In the genomic region with DNA sequence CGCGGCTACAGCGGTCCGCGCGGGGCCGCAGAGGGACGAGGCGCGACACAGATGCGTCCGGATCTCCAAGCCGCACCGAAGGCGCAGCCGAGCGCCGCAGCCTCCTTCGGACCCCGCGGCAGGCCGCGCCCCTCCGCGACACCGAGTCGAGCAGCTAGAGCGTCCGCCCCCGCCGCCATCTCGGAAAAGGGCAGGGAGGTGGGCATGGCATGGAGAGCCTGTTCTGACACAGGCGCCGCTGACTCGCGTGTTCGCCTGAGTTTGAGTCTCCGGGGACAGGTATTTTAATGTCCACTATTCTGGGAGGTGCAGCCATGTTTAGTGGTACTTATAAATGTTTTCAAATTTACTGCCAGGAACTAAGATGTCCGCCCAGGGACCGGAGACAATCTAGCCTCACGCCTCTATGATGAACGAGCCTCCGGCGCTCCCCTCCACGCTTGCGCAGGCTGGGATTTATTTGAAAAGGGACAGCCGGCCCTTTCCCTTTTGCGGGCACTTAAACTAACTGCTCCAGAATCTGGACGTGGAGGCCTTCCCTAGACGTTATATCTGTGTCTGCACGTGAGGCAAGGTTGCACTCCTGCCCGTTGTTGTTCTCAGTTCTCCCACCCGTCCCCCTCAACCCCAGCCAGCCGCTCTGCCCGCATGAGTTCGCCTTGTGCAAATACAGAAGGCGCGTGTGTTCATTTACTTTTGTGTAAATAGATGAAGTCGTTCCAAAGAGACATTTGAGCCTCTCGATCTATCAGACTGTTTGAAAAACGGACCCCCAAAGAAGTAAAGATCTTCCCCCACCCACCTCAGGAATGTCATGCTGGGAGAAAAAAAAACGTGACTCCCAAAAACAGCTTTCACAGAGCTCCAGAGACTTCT, we compare ENCODE assay signal across 8 mouse cellular contexts. TPM values are rescaled to one million over a fixed set of nuclear protein-coding genes. Genes with fewer than 3 reads are reported as not detected.
DNase-seq lines count a peak whose midpoint lies in the region.

No protein-coding gene starts in this region.

- peak; percentile 91 to 97 for DNase-seq in adrenal gland, adult (ENCODE audit: inconsistent age in 2 of 2, low spot score in 1 of 2)
- peak; percentile 94 for DNase-seq in embryo, embryonic 10 days (ENCODE audit: low spot score)
- DNase-seq in gastrocnemius, postnatal 10 days, result peak; percentile 89
- peak; percentile 95 for DNase-seq in induced T-regulatory cell, adult 2 months (ENCODE audit: low read depth)
- DNase-seq in left cerebral cortex, adult 8-10 months (ENCODE audit: low spot score in 2 of 2), result peak; percentile 72 to 79
- DNase-seq in right cerebral cortex, adult 2 months (ENCODE audit: low spot score in 2 of 2), result peak; percentile 87 to 88
- DNase-seq in urinary bladder, postnatal 10 days (ENCODE audit: low spot score), result peak; percentile 72

- H3K36me3 ChIP-seq in megakaryocyte, embryonic 14.5 days (replicated peaks; ENCODE audit: low read length), result peaks cover 25% of the 10 kb centered on the region

- peaks cover 35% of the 10 kb centered on the region for H3K4me1 ChIP-seq in megakaryocyte, embryonic 14.5 days

- peak overlapping the region; percentile 98 for H3K4me3 ChIP-seq in megakaryocyte, embryonic 14.5 days (replicated peaks)

- H3K9me3 ChIP-seq in megakaryocyte, embryonic 14.5 days, result no peaks in the 10 kb centered on the region

- no peaks in the 10 kb centered on the region for H3K27me3 ChIP-seq in megakaryocyte, embryonic 14.5 days (replicated peaks)

RNA-seq across cellular contexts. Expression of gene Prpsap1, which starts 3.5 kb away (rescaled TPM):
- total RNA-seq in gastrocnemius, postnatal 10 days (2021), result 10 to 100 TPM; 34.8 to 35.4 TPM
- total RNA-seq in left cerebral cortex, adult 8-10 months (2022), result 10 to 100 TPM; 67.8 to 78.4 (median 74.9) TPM
- 18.2 and 20.3 TPM in 2 replicates for polyA plus RNA-seq in megakaryocyte, embryonic 14.5 days (2012; ENCODE audit: insufficient read depth, low replicate concordance)

RNA-seq across cellular contexts. Expression of gene Qrich2, which starts 24.4 kb away (rescaled TPM):
- total RNA-seq in gastrocnemius, postnatal 10 days (2021), result not detected
- total RNA-seq in left cerebral cortex, adult 8-10 months (2022), result not detected
- polyA plus RNA-seq in megakaryocyte, embryonic 14.5 days (2012; ENCODE audit: insufficient read depth, low replicate concordance), result not detected in 2 replicates

RNA-seq across cellular contexts. Expression of gene Sphk1, which starts 40.3 kb away (rescaled TPM):
- 1 to 10 TPM; 3.7 to 4.0 TPM for total RNA-seq in gastrocnemius, postnatal 10 days (2021)
- total RNA-seq in left cerebral cortex, adult 8-10 months (2022), result 1 to 10 TPM; 5.6 to 7.2 (median 6.3) TPM
- polyA plus RNA-seq in megakaryocyte, embryonic 14.5 days (2012; ENCODE audit: insufficient read depth, low replicate concordance), result 0.10 and 3.5 TPM in 2 replicates

RNA-seq across cellular contexts. Expression of gene Ubald2, which starts 56.6 kb away (rescaled TPM):
- total RNA-seq in gastrocnemius, postnatal 10 days (2021), result 10 to 100 TPM; 48.1 to 54.4 TPM
- total RNA-seq in left cerebral cortex, adult 8-10 months (2022), result 10 to 100 TPM; 22.7 to 25.8 (median 25.1) TPM
- polyA plus RNA-seq in megakaryocyte, embryonic 14.5 days (2012; ENCODE audit: insufficient read depth, low replicate concordance), result 443 and 805 TPM in 2 replicates

Comparison
In these comparisons a context has a peak if more than half of its experiments do, and no peak if none do; other contexts are left out.
1. Peak in every context shown above with its lines: DNase-seq and H3K4me3 ChIP-seq.